Mouse (Mus musculus) stomach, embryonic 14.5 days (tissue): ENCODE results near the gene Ftsj1. TPM values are rescaled to one million over a fixed set of nuclear protein-coding genes. Genes with fewer than 3 reads are reported as not detected.

Experiments used
- ATAC-seq: fragments of 200-750 bp; cut with Nextera tagmentation; 2 replicates; pipeline ENCODE4 v1.8.0; 2017; ENCODE audit warnings: low read depth, moderate TSS enrichment; ENCODE audit not compliant: insufficient number of reproducible peaks, insufficient read depth, low FRiP score
- H3K27ac ChIP-seq: fragments of 300-500 bp; sonication (generic); 2 replicates; pipeline ENCODE4 v1.5.1; 2014; ENCODE audit warnings: mild to moderate bottlenecking, low read length, moderate library complexity, mixed read lengths
- H3K27me3 ChIP-seq: fragments of 300-500 bp; sonication (generic); 2 replicates; pipeline ENCODE4 v1.6.1; 2014; ENCODE audit warnings: low read length, control low read depth, mixed read lengths; ENCODE audit not compliant: control insufficient read depth, insufficient read depth
- H3K36me3 ChIP-seq: fragments of 300-500 bp; sonication (generic); 2 replicates; pipeline ENCODE4 v1.6.1; 2014; ENCODE audit warnings: mild to moderate bottlenecking, control low read depth, low read length, moderate library complexity, mixed read lengths; ENCODE audit not compliant: control insufficient read depth, insufficient read depth
- H3K4me1 ChIP-seq: fragments of 300-500 bp; sonication (generic); 2 replicates; pipeline ENCODE4 v1.6.1; 2014; ENCODE audit warnings: low read length, control low read depth, mixed read lengths; ENCODE audit not compliant: control insufficient read depth, insufficient read depth
- H3K4me2 ChIP-seq: fragments of 300-500 bp; sonication (generic); replicated peaks from 2 replicates; pipeline ENCODE4 v1.6.1; 2014; ENCODE audit warnings: low read depth, low read length, control low read depth
- H3K4me3 ChIP-seq: fragments of 300-500 bp; sonication (generic); 2 replicates; pipeline ENCODE4 v1.5.1; 2014; ENCODE audit warnings: low read depth, low read length, control low read depth
- H3K9ac ChIP-seq: fragments of 300-500 bp; sonication (generic); replicated peaks from 2 replicates; pipeline ENCODE4 v1.6.1; 2014; ENCODE audit warnings: low read depth, mild to moderate bottlenecking, control low read depth, low read length, moderate library complexity, mixed read lengths
- H3K9me3 ChIP-seq: fragments of 300-500 bp; sonication (generic); 2 replicates; pipeline ENCODE4 v1.6.1; 2016; ENCODE audit warnings: low read depth, low read length, control low read depth; ENCODE audit not compliant: control insufficient read depth
- WGBS: fragments of 180-500 bp; shearing (Covaris S2); extraction: QIAGEN DNeasy Blood & Tissue Kit; methylation state at CpG from one replicate; pipeline ENCODE4 v1.1.7; 2014; 5-methylcytosine and 5-hydroxymethylcytosine counted together
- polyA plus RNA-seq: library from polyadenylated mRNA; unstranded; fragments of >200 nt; fragmentation: Nextera tagmentation; extraction: Ambion mirVana; gene quantifications from 2 replicates; pipeline ENCODE4 v1.2.1, GENCODE M21; 2014

Gene Ftsj1
- 41.5 and 47.9 TPM in 2 replicates for polyA plus RNA-seq

GRCm38 (mm10) chrX:8252334-8253285, at the start of gene Ftsj1:
TSS of gene Ftsj1 (minus strand) at chrX:8252406.
- WGBS: 15% methylated on average over 45 of the region's 45 CpGs
- Histone ChIP-seq H3K27ac (no peak within 1 kb of the TSS), H3K9me3 (no peaks in the 10 kb centered on the region), H3K36me3 (no peaks in the 10 kb centered on the region), H3K4me1 (no peaks in the 10 kb centered on the region), H3K4me3 (peak within 1 kb of the TSS; percentile 45), H3K9ac (peak within 1 kb of the TSS; percentile 46), H3K4me2 (peak within 1 kb of the TSS; percentile 57), H3K27me3 (no peaks in the 10 kb centered on the region)
- peak; percentile 91 for ATAC-seq

GRCm38 (mm10) chrX:8288621-8289020, 36.4 kb upstream of the Ftsj1 start:
- no peaks in the 10 kb centered on the region for H3K27me3 ChIP-seq
- H3K9ac ChIP-seq: no peak overlapping the region
- no peak overlapping the region for H3K27ac ChIP-seq
- no peak overlapping the region for H3K4me2 ChIP-seq
- no peaks in the 10 kb centered on the region for H3K9me3 ChIP-seq
- no peak overlapping the region for H3K4me3 ChIP-seq
- 76% methylated on average over 5 of the region's 5 CpGs for WGBS
- no peaks in the 10 kb centered on the region for H3K4me1 ChIP-seq
- H3K36me3 ChIP-seq: no peaks in the 10 kb centered on the region
- ATAC-seq: no peak

GRCm38 (mm10) chrX:8274056-8274455, 21.9 kb upstream of the Ftsj1 start:
- no peaks in the 10 kb centered on the region for H3K9me3 ChIP-seq
- WGBS: 66% methylated on average over 5 of the region's 5 CpGs
- no peak overlapping the region for H3K27ac ChIP-seq
- peak; percentile 74; the same call in 1 of the 2 replicates for ATAC-seq
- H3K27me3 ChIP-seq: no peaks in the 10 kb centered on the region
- no peak overlapping the region for H3K4me2 ChIP-seq
- no peaks in the 10 kb centered on the region for H3K4me1 ChIP-seq
- no peak overlapping the region for H3K4me3 ChIP-seq
- H3K36me3 ChIP-seq: no peaks in the 10 kb centered on the region
- no peak overlapping the region for H3K9ac ChIP-seq

- Histone ChIP-seq H3K9ac (no peak overlapping the region), H3K27ac (no peak overlapping the region), H3K4me1 (no peaks in the 10 kb centered on the region), H3K36me3 (no peaks in the 10 kb centered on the region), H3K27me3 (no peaks in the 10 kb centered on the region), H3K4me3 (peak overlapping the region; percentile 6; the same call in 1 of the 2 replicates), H3K9me3 (no peaks in the 10 kb centered on the region), H3K4me2 (peak overlapping the region; percentile 35; the same call in 1 of the 2 replicates)
- 34% methylated on average over 10 of the region's 10 CpGs for WGBS
- peak; percentile 42; the same call in 1 of the 2 replicates for ATAC-seq
These were observed 19.8 kb upstream of the Ftsj1 start for GRCm38 (mm10) chrX:8272000-8272399.

GRCm38 (mm10) chrX:8271083-8271820, 19.0 kb upstream of the Ftsj1 start, which contains the start of gene Slc38a5:
TSS of gene Slc38a5 (plus strand) at chrX:8271133.
- H3K27ac ChIP-seq: no peak within 1 kb of the TSS

GRCm38 (mm10) chrX:8264222-8264621, 12.0 kb upstream of the Ftsj1 start:
- no peak overlapping the region for H3K27ac ChIP-seq
- H3K27me3 ChIP-seq: no peaks in the 10 kb centered on the region
- 73% methylated on average over 3 of the region's 3 CpGs for WGBS
- no peaks in the 10 kb centered on the region for H3K9me3 ChIP-seq
- no peak overlapping the region for H3K4me2 ChIP-seq
- no peak overlapping the region for H3K9ac ChIP-seq
- H3K36me3 ChIP-seq: no peaks in the 10 kb centered on the region
- no peak for ATAC-seq
- no peak overlapping the region for H3K4me3 ChIP-seq
- no peaks in the 10 kb centered on the region for H3K4me1 ChIP-seq

More at GRCm38 (mm10) chrX:8271083-8271820, 19.0 kb upstream of the Ftsj1 start, which contains the start of gene Slc38a5:
- Histone ChIP-seq H3K4me2 (peak within 1 kb of the TSS; percentile 35; the same call in 1 of the 2 replicates), H3K4me3 (peak within 1 kb of the TSS; percentile 6; the same call in 1 of the 2 replicates), H3K9ac (no peak within 1 kb of the TSS), H3K36me3 (no peaks in the 10 kb centered on the region), H3K4me1 (no peaks in the 10 kb centered on the region), H3K27me3 (no peaks in the 10 kb centered on the region), H3K9me3 (no peaks in the 10 kb centered on the region)
- WGBS: 12% methylated on average over 13 of the region's 15 CpGs
- ATAC-seq: no peak

- Histone ChIP-seq H3K36me3 (no peaks in the 10 kb centered on the region), H3K4me1 (no peaks in the 10 kb centered on the region), H3K4me3 (no peak overlapping the region), H3K4me2 (no peak overlapping the region), H3K9me3 (no peaks in the 10 kb centered on the region), H3K9ac (no peak overlapping the region), H3K27ac (no peak overlapping the region), H3K27me3 (no peaks in the 10 kb centered on the region)
- ATAC-seq: no peak
- WGBS: 76% methylated on average over 5 of the region's 5 CpGs
These were observed 11.1 kb upstream of the Ftsj1 start for GRCm38 (mm10) chrX:8263156-8263804.

- H3K27ac ChIP-seq: no peak overlapping the region
- no peak overlapping the region for H3K4me2 ChIP-seq
- H3K27me3 ChIP-seq: no peaks in the 10 kb centered on the region
- 69% methylated on average over 12 of the region's 12 CpGs for WGBS
- no peaks in the 10 kb centered on the region for H3K4me1 ChIP-seq
- H3K9ac ChIP-seq: no peak overlapping the region
- ATAC-seq: no peak
- no peaks in the 10 kb centered on the region for H3K36me3 ChIP-seq
- no peaks in the 10 kb centered on the region for H3K9me3 ChIP-seq
- H3K4me3 ChIP-seq: no peak overlapping the region
These were observed 7.3 kb upstream of the Ftsj1 start for GRCm38 (mm10) chrX:8259478-8259877.
